Mouse (Mus musculus): Measurements from ENCODE around the gene Nr1d1.

DNA sequence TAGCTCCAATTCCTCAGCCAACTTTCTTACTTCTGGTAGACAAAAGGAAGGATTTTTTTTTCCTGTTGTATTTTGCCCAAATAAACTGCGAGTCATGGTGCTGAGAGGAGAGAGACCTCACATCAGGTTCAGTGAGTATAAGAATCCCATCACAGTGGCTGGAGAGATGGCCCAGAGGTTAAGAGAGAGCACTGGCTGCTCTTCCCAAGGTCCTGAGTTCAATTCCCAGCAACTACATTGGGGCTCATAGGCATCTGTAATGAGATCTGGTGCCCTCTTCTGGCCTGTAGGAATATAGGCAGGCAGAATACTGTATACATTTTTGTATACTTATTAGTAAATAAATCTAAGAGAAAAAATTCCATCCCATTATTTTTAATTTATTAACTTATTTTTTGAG, 12.6 kb upstream of the Nr1d1 start:
- TF ChIP-seq ZNF384 (IDR thresholded peaks at IDR 0.05; ENCODE audit: low read depth, low read length): no peak
- TF ChIP-seq ZC3H11A (IDR thresholded peaks at IDR 0.05; ENCODE audit: borderline replicate concordance, low read depth, low read length): no peak

Measured in ES-E14 (cell line).